Mouse (Mus musculus) brain, adult 2 months (tissue): ENCODE data around the gene Pqlc2.

Experiments used
- DNase-seq: peaks from one replicate; pipeline ENCODE4 v3.0.0; 2011; ENCODE audit warnings: low read depth, low spot score

Pqlc2 gene

DNA sequence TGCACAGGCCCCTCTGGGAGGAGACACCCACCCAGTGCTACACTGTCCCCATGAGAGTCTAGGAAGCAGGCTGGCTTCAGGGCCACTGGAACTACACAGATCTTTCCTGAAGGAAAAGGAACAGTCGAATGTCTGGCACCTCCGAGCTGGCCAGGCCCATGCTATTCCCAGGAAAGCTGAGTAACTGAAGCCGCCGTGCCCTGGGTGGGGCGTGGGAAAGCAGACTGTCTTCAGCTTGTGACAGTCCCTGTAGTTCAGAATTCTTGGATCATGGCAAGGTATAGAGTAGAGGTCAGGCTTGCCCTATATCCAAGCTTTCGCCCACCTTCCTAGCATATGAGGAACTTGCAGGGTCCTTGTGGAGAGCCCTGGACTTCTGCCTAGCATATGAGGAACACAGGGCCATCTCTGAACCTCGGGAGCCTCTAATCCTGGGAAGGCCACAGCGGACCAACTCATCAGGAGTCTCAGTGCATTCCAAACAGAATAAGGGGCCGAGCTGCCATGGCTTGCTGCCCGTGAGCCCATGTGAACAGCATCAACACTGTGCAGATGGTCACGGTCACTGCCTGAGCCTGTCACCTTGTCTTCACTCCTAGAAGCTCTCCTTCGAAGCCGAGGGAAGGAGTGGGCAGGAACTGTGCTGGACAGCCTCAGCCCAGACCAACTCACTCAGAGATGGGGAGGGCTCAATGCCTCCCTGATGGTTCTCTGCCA, 44.6 kb downstream of the Pqlc2 start:
- DNase-seq = peak; percentile 74

DNA sequence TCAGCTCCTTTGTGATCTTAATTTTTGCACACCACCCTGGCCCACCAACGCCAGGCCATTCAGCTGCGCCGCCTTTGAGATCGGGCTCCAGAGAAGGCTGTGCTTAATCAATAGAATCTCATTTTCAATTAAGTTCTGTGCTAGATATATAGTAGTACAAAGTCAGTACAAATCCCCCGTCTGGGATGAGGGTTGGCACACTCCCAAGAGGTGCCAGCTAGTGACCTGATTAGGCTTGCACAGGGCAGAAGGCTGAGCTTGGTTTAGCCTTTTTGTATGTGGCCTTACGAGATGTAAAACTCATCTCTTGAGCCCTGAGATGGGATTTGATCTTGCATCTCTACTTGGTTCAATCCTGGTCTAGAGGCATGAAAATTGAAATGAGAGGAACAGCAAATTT, 47.5 kb downstream of the Pqlc2 start:
- DNase-seq = no peak

DNA sequence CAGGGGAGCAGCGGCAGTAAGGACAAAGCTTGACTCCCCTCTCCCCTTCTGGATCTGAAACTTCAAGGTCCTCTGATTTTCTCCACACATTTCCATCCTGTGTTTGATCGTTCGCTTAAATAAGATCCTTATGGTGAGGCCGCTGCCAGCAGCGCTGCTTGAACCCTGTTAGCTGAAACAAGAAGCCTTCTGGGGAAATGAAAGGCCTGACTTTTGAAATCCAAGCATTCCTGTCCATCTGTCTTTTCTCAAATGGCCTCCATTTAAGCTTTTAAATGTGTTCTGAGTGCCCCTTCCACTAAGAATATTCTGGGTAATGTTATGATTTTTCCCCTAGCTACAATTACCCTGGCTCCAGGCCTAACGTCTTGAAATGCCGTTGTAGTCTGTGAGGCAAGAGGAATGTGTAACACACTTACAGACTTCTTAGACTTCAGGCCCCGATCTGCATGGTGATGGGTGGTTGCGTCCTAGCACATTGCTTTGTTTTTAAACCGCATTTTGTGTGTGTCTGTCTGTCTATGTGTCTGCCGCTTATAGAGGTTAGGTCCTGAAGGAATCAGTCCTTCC, 51.1 kb downstream of the Pqlc2 start:
- DNase-seq = peak; percentile 55

DNA sequence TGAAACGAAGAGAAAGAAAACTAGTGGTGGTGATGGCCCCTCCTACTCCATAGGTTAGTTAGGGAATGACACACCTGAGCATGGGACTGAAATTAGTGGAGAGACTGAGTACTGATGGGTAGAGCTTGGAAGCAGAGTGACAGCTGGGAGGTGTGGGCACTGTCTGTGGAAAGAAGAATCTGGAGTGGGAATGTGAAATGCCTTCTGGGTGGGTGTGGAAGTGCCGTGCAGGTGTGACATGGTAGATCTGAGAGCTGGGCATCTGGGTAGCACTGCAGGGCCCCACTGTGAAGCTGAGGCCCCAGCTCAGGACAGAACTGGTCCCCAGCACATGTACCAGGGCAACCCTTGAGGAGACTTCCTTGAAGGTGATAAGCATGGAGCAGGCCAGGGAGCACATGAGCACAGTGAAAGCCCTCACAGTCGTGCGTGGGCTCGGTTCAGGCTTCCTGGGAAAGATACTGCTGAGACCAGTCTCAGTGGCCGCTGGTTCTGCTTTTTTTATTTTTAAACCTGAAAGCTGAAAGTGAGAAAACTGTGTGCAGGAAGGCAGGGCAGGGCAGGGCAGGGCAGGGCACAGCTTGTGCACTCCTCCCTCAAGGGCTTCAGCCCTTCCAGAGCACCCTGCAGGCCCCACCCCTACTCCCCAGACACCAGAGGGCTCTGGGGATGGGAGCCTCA, 51.7 kb downstream of the Pqlc2 start:
- peak; percentile 69 for DNase-seq

DNA sequence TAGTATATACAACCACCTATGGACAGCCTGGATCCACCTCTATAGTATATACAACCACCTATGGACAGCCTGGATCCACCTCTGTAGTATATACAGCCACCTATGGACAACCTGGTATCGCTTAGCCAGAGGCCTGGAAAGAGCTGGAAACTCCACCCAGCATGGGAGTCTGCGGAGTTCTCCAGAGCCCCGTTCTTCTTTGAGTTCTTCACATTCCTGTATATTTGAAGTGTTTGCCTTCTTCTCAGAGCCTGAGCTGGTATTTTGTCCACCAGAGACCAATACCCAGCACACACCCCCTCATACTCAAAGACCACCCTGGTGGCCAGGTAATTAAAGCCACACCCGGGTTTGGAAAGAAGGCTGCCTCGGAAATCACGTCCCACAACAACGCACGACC, 53.8 kb downstream of the Pqlc2 start:
- no peak for DNase-seq

DNA sequence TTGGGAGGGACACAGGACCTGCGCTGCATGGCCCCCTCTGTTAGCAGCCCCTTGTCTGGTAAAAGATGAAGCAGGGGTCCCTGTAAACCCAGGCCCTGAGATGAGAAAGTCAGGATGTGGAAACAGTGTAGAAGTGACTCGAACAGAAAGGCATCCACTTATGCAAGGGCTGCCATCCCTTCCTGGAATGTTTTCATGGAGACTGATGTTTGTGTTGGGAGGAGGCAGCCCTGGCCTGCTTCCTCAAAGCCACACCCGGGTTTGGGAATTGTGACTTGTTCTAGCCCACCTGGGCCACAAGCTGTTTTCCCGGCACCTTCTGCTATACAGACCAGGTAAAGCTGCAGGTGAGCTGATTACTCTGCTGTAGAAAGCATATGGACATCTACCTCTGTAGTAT, 54.4 kb downstream of the Pqlc2 start:
- no peak for DNase-seq

DNA sequence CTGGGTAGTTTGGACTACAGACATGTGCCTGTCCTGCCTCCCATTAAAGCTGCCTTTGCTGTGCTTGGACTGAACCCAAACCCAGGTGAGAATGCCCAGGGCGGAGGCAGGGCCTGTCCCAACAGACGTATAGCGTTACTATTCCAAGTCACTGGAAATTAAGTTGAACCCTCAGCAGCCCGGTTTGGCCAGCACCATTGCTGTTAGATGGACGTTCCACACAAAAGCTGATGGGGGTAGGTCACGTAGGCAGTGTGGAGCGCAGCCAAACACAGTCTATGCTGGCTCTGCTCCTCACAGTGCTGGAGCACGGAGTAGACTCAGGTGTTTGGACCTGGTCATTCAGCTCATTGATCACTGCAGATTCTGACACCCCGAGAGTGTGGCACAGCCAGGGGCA, 57.3 kb downstream of the Pqlc2 start:
- no peak for DNase-seq

DNA sequence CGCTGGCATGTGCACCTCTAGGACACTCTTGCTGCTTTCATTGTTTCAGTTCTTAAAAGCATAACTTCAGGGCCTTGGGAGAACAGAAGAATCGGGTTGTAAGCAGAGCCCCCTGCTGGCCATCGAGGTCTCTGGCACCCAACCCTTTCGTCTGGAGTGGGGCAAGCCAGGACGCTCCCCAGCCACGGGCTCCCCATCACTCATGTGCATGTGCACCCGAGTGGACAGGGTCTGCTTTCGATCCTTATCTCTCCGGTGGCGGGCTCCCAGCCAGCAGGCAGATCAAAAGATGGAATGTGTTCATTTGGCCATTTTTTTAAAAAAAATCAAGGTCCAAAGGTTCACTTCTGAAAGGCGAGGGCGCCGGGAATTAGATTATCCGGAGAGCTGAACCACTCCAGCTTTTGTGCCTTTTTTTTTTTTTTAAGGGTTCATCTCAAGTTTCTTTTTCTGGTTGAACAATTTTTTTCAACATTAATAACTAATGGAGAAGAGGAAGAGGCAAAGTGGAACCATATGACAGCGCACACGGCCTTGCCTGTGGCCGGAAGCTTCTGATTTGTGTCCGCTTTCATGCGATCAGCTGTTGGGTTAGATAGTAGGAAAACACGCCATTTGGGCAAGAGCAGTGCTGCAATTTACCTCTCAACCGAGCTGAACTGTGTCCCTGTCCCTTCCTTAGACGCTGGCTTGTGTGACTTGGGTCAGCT, 58.3 kb downstream of the Pqlc2 start:
- DNase-seq = peak; percentile 86

DNA sequence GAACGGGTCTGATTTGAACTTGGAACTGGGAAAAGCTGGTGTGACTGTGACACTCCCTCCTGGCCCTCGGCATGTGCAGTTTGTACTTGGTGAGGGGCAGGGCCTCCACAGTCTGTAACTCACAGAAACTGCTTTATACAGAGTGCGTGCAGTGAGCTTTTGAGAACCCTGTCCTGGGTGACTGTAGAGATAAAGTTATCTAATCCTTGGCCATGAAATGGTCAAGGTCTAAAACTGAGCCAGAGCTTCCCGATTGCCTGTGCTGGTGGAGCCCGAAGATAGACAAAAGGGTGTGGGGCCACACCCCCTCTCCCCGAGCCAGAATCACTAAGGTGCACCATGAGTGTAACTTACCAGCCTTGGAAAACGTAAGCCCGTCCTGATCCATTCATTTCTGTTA, 59.6 kb downstream of the Pqlc2 start:
- DNase-seq = no peak

DNA sequence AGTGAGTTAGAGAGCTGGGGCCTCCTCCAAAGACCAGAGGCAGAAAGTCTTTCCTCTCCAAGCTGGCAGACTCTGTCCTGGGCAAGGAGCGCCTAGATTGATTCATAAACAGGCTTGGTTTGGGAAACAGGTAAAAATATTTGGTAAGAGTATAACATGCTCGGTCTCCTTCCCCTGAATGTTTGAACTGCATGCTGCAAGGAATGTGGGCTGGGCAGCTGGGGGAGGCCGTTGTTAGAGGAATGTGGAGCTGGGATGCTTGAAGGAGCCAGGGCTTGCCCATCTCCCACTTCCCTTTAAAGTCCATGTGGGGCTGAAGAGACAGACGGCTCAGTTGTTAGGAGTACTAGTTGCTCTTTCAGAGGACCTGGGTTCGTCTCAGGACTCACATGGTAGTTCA, 60.5 kb downstream of the Pqlc2 start:
- no peak for DNase-seq

DNA sequence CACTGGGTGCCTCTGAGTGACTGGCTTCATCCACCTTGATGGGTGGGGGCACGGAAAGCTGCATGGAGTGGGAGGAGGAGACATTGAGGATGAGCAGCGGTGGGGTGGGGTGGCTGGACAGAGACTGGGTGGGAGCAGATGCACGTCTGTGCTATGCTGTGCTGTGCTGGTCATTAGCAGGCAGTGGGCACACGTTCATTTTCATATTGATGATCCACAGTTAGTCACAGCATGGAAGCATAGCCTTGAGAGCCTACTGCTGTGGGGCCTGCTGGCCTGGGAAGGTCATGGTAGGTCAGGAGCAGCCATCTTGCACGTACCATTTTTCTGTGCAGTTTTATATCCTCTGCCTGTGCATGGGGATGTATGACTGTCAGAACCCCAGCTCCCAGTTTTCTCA, 61.8 kb downstream of the Pqlc2 start:
- DNase-seq = no peak

DNA sequence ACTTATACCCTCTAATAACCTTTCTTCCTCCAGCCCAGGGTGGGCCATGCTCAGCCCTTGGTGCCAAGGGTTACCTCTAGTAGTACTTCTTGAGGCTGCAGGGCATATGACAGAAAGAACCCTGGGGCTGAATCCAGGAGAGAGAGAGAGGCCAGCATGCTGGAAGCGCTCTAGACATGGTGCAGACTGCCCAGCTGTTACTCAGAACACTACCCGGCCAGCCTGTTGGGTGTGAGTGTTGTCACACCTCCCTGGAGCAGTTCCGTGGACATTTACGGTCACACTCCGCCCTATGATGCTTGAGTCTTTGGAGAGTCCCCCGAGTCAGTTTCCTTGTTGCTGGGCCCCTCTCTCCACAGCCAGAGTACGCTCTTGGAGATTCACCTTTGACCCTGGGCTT, 62.5 kb downstream of the Pqlc2 start:
- no peak for DNase-seq

DNA sequence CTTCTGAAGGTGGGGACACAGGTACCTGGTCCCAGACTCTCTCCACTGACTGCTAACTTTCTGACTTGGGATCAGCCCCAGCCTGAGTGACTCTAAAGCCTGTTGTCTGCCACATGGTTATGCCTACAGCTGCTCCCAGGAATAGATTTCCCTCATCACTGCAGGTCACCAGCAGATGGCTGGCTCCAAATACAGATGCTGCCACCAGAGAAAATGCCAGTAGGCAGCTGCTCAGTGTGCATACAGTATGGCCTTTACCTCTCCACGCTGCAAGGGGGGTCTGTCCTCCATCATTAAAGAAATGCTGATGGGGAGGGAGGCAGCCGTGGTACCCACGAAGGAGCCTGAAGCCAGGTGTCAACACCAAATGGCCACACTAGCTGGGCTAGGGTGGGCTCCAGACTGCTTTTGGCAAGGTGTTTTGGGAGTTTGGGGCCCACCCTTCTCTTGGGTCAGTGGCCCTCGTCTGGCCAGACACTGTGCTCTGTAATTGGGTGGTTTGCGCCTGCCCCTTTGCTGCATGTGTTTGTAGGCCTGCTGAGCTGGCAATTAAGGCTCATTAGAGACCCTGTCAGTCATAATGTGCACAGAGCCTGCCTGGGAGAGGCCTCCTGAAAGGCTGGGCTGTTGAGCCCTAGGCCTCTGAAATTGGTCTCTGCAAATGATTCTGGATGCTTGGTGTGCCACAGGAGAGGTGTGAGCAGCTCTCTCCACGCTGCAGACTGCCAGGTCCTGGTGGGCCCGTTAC, 64.2 kb downstream of the Pqlc2 start:
- DNase-seq = peak; percentile 52

DNA sequence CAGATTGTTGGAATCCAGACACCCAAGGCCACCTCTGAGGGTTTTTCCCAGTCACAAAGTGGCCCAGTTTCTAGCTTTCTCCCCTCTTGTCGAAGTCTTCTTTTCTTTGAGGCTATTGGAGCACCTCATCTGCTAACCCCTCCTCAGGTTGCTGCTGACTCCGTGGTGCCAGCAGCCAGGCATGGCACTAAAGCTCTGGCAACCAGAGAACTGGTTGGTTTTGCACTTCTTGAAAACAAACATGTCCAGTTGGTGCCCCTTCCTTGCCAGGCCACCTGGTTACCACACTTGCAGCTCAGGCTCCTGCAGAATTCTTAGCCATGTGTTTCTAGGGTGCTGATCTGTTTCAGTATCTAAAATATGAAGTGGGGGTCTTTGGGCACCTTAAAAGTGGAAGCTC, 65.0 kb downstream of the Pqlc2 start:
- DNase-seq = no peak

DNA sequence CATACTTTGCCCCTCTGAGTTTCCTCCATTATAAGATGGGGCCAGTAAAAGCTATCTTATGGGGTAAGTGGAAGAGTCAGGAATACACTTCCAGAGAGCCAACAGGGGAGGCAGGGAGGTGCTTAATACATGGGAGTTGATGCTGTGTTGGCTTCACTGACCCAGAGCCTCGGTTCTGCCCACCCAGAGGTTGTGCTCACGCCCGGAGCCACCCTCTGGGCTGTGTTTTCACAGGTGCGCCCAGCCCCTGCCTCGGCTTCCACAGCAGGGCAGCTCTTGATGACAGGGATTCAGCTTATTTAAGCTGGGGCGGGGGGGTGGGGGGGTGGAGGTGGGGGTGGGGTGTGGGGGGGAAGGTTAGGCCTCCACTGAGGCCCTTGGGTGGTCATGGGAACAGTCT, 65.7 kb downstream of the Pqlc2 start:
- DNase-seq = no peak

DNA sequence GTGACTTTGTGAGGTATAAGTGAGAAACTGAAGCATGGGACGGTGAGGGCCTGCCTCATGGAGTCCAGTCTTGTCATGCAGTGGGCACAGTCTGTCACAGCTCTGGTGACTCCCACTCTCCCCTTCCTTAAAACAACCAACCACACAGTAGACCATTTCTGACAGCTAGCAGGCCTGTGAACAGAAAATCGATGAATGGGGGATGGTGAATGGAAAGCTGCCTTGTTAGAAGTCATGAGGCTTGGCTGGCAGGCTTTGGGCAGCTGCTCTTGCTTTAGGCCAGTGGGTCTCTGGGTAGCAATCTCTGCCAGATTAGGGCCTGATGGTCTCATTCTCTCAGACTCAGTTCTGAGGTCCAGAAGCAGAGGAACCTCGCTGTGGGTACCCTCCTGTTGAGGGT, 66.3 kb downstream of the Pqlc2 start:
- peak; percentile 36 for DNase-seq
